Mouse (Mus musculus): ENCODE data around the gene Efl1.

DNA sequence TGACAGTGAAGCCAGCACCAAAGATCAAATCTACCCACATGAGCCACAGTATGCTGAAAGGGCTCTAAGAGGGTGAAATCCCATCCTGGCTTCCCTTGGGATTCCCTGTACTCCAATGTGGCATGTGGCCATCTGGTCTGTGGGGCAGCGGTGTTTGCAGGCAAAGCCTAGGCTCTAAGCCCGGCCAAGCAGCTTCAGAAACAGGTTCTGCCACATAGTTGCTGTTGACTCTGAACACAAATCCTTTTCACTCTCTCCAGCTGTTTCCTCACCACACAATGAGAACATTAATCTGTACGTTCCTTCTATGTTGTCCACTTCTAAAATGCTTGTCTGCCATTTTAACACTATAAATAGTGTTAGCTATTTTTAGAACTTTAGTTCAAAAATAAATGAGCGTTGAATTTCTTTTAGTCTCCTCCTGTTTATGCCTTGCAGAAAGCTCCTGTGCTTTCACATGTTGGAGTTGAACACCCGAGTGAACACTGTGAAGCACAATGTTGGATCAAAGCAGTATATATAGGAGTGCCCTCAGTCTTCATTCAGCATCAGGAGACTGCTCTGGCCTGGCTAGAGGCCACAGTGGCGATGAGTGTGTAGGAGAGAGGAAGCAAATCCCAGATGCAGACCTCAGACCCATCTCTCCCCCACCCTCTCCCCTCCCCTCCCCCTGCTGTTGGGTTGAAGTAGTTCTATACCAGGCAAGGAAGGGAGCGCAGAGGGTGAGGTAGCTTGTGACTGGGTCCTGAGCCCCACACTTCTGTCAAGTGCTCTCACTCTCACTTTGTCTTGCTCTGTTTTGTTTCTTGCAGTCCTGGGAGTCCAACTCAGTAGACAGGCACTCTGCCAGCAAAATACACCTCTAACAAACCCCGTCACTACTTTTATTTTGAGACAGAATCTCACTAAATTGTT is 104.0 kb downstream of the Efl1 start:
- TF ChIP-seq CTCF (IDR thresholded peaks at IDR 0.05; ENCODE audit: low read depth, low read length) (no peak), POLR2A (IDR thresholded peaks at IDR 0.05; ENCODE audit: borderline replicate concordance, low read depth, low read length) (no peak)

All from bone marrow macrophage, adult 2 months (primary cell).